13 mouse cellular contexts compared by ENCODE assay signal in genomic region chr12:104830283-104830639, GRCm38 (mm10). TPM values are rescaled to one million over a fixed set of nuclear protein-coding genes. Genes with fewer than 3 reads are reported as not detected.
A peak's percentile ranks its signal among the peaks of the same experiment; 100 is the strongest.
DNase-seq lines count a peak whose midpoint lies in the region; ATAC-seq and TF ChIP-seq lines count a peak whose summit lies in the region.
"Had no signal": no experiment of that assay in that cellular context is flagged by ENCODE, and none has a peak within 500 bp of the region (broad histone marks: within the 10 kb centered on the region; RNA-seq: fewer than 3 reads in every experiment).

No protein-coding gene starts in this region.

- WGBS in heart, embryonic 14.5 days, result 74% methylated on average over 7 of the region's 7 CpGs
- WGBS in heart, embryonic 11.5 days (ENCODE audit: insufficient replicate concordance), result 71% methylated on average over 7 of the region's 7 CpGs
- 60% methylated on average over 7 of the region's 7 CpGs for WGBS in liver, adult 2 months
- WGBS in intestine, embryonic 16.5 days, result 68% methylated on average over 7 of the region's 7 CpGs
- WGBS in stomach, embryonic 15.5 days, result 65% methylated on average over 7 of the region's 7 CpGs

- H3K9ac ChIP-seq in heart, embryonic 14.5 days (ENCODE audit: low read length), result no peak overlapping the region
- H3K9ac ChIP-seq in heart, embryonic 11.5 days (ENCODE audit: low read depth, low read length), result no peak overlapping the region
- 0 out of 2 replicates have a peak overlapping the region, but pooled peaks have one; percentile 3 for H3K9ac ChIP-seq in liver, adult 2 months (ENCODE audit: low read depth, low read length)
- no peak overlapping the region for H3K9ac ChIP-seq in intestine, embryonic 16.5 days (ENCODE audit: low read depth, low read length)
- H3K9ac ChIP-seq in stomach, embryonic 15.5 days, result no peak overlapping the region
- H3K9ac ChIP-seq: heart, embryonic 15.5 days; liver, embryonic 15.5 days; midbrain, embryonic 12.5 days had no signal

- H3K27ac ChIP-seq in heart, embryonic 14.5 days (replicated peaks in 1 of 2; ENCODE audit: control insufficient read depth in 1 of 2, insufficient read depth in 1 of 2, low read depth in 2 of 2, low read length in 2 of 2), result no peak overlapping the region
- no peak overlapping the region for H3K27ac ChIP-seq in heart, embryonic 11.5 days (ENCODE audit: low read depth, low read length)
- H3K27ac ChIP-seq in liver, adult 2 months (replicated peaks; ENCODE audit: insufficient read depth, low read depth, low read length), result peak overlapping the region; percentile 28
- H3K27ac ChIP-seq in intestine, embryonic 16.5 days (ENCODE audit: low read length), result peak overlapping the region; percentile 8; the same call in 1 of the 2 replicates
- peak overlapping the region; percentile 58 for H3K27ac ChIP-seq in stomach, embryonic 15.5 days
- H3K27ac ChIP-seq: heart, embryonic 15.5 days; liver, embryonic 15.5 days; midbrain, embryonic 12.5 days had no signal

- TF ChIP-seq POLR2A in liver, adult 2 months (IDR thresholded peaks at IDR 0.05; ENCODE audit: extremely low read depth, insufficient read depth, low read length), result no peak

- no peaks in the 10 kb centered on the region for H3K9me3 ChIP-seq in heart, embryonic 14.5 days (ENCODE audit: control insufficient read depth, low read length)
- no peaks in the 10 kb centered on the region for H3K9me3 ChIP-seq in heart, embryonic 11.5 days (replicated peaks; ENCODE audit: control insufficient read depth, low read length)
- no peaks in the 10 kb centered on the region for H3K9me3 ChIP-seq in intestine, embryonic 16.5 days (ENCODE audit: control insufficient read depth, low read length)
- no peaks in the 10 kb centered on the region for H3K9me3 ChIP-seq in stomach, embryonic 15.5 days
- H3K9me3 ChIP-seq: heart, embryonic 15.5 days; liver, embryonic 15.5 days; midbrain, embryonic 12.5 days had no signal

- TF ChIP-seq CTCF in liver, adult 2 months (IDR thresholded peaks at IDR 0.05; ENCODE audit: low read depth, low read length), result no peak

- ATAC-seq in heart, embryonic 14.5 days (ENCODE audit: insufficient number of reproducible peaks, insufficient read depth, low FRiP score, low read depth), result 0 out of 2 replicates have a peak, but pooled peaks have one; percentile 2
- no peak for ATAC-seq in heart, embryonic 11.5 days (replicated peaks; ENCODE audit: insufficient number of reproducible peaks, low FRiP score, low TSS enrichment)
- no peak for ATAC-seq in intestine, embryonic 16.5 days
- ATAC-seq in stomach, embryonic 15.5 days (ENCODE audit: insufficient read depth, low FRiP score, low read depth), result no peak
- ATAC-seq in granulocyte monocyte progenitor cell, adult 5-6 weeks (replicated peaks; ENCODE audit: poor library complexity, severe bottlenecking), result no peak

- peaks cover 44% of the 10 kb centered on the region for H3K79me2 ChIP-seq in liver, adult 2 months (ENCODE audit: control insufficient read depth, insufficient read depth, low read length)

- H3K4me3 ChIP-seq in heart, embryonic 14.5 days (ENCODE audit: control insufficient read depth in 1 of 2, insufficient read depth in 1 of 2, low read depth in 1 of 2, low read length in 2 of 2), result no peak overlapping the region
- no peak overlapping the region for H3K4me3 ChIP-seq in heart, embryonic 11.5 days (ENCODE audit: low read depth, low read length)
- H3K4me3 ChIP-seq in liver, adult 2 months (ENCODE audit: insufficient read depth, low read depth, low read length), result no peak overlapping the region
- H3K4me3 ChIP-seq in intestine, embryonic 16.5 days (ENCODE audit: low read length), result no peak overlapping the region
- H3K4me3 ChIP-seq in stomach, embryonic 15.5 days (replicated peaks), result no peak overlapping the region
- H3K4me3 ChIP-seq: heart, embryonic 15.5 days; liver, embryonic 15.5 days; midbrain, embryonic 12.5 days had no signal

- no peak for DNase-seq in liver, adult 2 months (ENCODE audit: extremely low read depth, low read depth, low spot score)
- no peak for DNase-seq in liver
- no peak for DNase-seq in lung, postnatal 36 days
- DNase-seq: layer of hippocampus, postnatal 36 days; right cerebral cortex, postnatal 25 days had no signal

- H3K4me2 ChIP-seq in heart, embryonic 14.5 days (ENCODE audit: low read length), result no peak overlapping the region
- H3K4me2 ChIP-seq in heart, embryonic 11.5 days, result no peak overlapping the region
- H3K4me2 ChIP-seq in intestine, embryonic 16.5 days (ENCODE audit: low read depth, low read length), result no peak overlapping the region
- no peak overlapping the region for H3K4me2 ChIP-seq in stomach, embryonic 15.5 days
- H3K4me2 ChIP-seq: heart, embryonic 15.5 days; liver, embryonic 15.5 days; midbrain, embryonic 12.5 days had no signal

- peaks cover 13 to 24% of the 10 kb centered on the region in 2 experiments for H3K4me1 ChIP-seq in heart, embryonic 14.5 days (ENCODE audit: control insufficient read depth in 2 of 2, insufficient read depth in 2 of 2, low read length in 2 of 2)
- peaks cover 17% of the 10 kb centered on the region for H3K4me1 ChIP-seq in heart, embryonic 11.5 days (ENCODE audit: control insufficient read depth, insufficient read depth, low read length)
- peaks cover 40% of the 10 kb centered on the region for H3K4me1 ChIP-seq in liver, adult 2 months (ENCODE audit: control insufficient read depth, insufficient read depth, low read length)
- peaks cover 17% of the 10 kb centered on the region for H3K4me1 ChIP-seq in intestine, embryonic 16.5 days (ENCODE audit: control insufficient read depth, insufficient read depth, low read length)
- H3K4me1 ChIP-seq in stomach, embryonic 15.5 days, result peaks cover 19% of the 10 kb centered on the region

- H3K27me3 ChIP-seq in heart, embryonic 14.5 days (ENCODE audit: control insufficient read depth, insufficient read depth, low read length), result no peaks in the 10 kb centered on the region
- 0 out of 2 replicates have a peak, but pooled peaks cover 2% of the 10 kb centered on the region for H3K27me3 ChIP-seq in heart, embryonic 11.5 days (ENCODE audit: control insufficient read depth, insufficient read depth, low read length)
- no peaks in the 10 kb centered on the region for H3K27me3 ChIP-seq in liver, adult 2 months (ENCODE audit: control insufficient read depth, insufficient read depth, low read length)
- H3K27me3 ChIP-seq in intestine, embryonic 16.5 days (replicated peaks; ENCODE audit: control insufficient read depth, insufficient read depth, low read length), result no peaks in the 10 kb centered on the region
- H3K27me3 ChIP-seq in stomach, embryonic 15.5 days (replicated peaks), result no peaks in the 10 kb centered on the region
- H3K27me3 ChIP-seq: heart, embryonic 15.5 days; midbrain, embryonic 12.5 days had no signal

- H3K36me3 ChIP-seq in heart, embryonic 14.5 days (ENCODE audit: control insufficient read depth, insufficient read depth, low read length), result no peaks in the 10 kb centered on the region
- H3K36me3 ChIP-seq in heart, embryonic 11.5 days (ENCODE audit: control insufficient read depth, insufficient read depth, low read length), result no peaks in the 10 kb centered on the region
- H3K36me3 ChIP-seq in liver, adult 2 months (ENCODE audit: control insufficient read depth, insufficient read depth, low read length), result no peaks in the 10 kb centered on the region
- no peaks in the 10 kb centered on the region for H3K36me3 ChIP-seq in intestine, embryonic 16.5 days (ENCODE audit: control insufficient read depth, insufficient read depth, low read length)
- H3K36me3 ChIP-seq in stomach, embryonic 15.5 days, result no peaks in the 10 kb centered on the region
- H3K36me3 ChIP-seq: heart, embryonic 15.5 days; liver, embryonic 15.5 days; midbrain, embryonic 12.5 days had no signal

RNA-seq across cellular contexts. Expression of gene Clmn, which starts 34.6 kb away (rescaled TPM):
- polyA plus RNA-seq in heart, embryonic 14.5 days (2014; fragmentation: Nextera tagmentation; extraction: Ambion mirVana), result 0.44 and 0.49 TPM in 2 replicates
- 1.3 and 1.5 TPM in 2 replicates for polyA plus RNA-seq in heart, embryonic 11.5 days (2014; fragmentation: Nextera tagmentation; extraction: Ambion mirVana)
- 20.4 and 22.4 TPM in 2 replicates for total RNA-seq in liver, adult 2 months (2014; rRNA removed)
- 12.1 and 13.7 TPM in 2 replicates for polyA plus RNA-seq in liver, adult 2 months (2012; rRNA removed)
- 2.9 and 3.0 TPM in 2 replicates for polyA plus RNA-seq in intestine, embryonic 16.5 days (2015; fragmentation: Nextera tagmentation; extraction: Ambion mirVana)
- polyA plus RNA-seq in stomach, embryonic 15.5 days (2015; fragmentation: Nextera tagmentation; extraction: Ambion mirVana), result 4.2 and 4.5 TPM in 2 replicates
- total RNA-seq in granulocyte monocyte progenitor cell, adult 5-6 weeks (2014; fragmentation: Nextera tagmentation), result 0.84 TPM in 1 of 2 replicates, not detected in the other
- not detected in 2 replicates for total RNA-seq in granulocyte monocyte progenitor cell, adult 5-6 weeks (2017)

Comparison
In these comparisons a context has a peak if more than half of its experiments do, and no peak if none do; other contexts are left out.
1. H3K27ac ChIP-seq: peak in liver, adult 2 months (single experiment), intestine, embryonic 16.5 days (single experiment) and stomach, embryonic 15.5 days (single experiment); none in heart, embryonic 14.5 days (0 of 2) and heart, embryonic 11.5 days (single experiment).